Mouse (Mus musculus): ENCODE measurements around the gene Il16.

DNA sequence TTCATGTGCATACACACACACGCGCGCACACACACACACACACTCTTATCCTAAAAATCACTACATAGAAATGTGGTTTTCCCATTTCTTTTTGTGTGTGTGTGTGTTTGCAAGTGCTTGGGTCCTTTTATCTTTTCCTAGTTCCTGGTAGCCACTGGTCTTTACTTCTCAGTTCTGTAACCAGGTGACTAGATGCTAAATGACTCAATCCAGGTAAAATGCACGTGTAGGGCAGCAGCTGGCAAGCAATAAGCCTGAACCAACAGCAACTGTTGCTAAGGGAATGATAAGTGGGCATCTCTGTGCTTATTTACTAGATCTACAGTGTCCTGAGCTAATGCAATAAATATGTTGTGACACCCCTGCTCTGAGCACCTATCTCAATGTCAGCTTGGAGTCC, 118.2 kb downstream of the Il16 start:
- TF ChIP-seq CTCF (IDR thresholded peaks at IDR 0.05; ENCODE audit: borderline replicate concordance, insufficient read depth, low read length) (no peak), POLR2A (IDR thresholded peaks at IDR 0.05; ENCODE audit: low read depth, low read length) (no peak)

All from embryonic fibroblast, embryonic 13.5 days (primary cell).